Mouse (Mus musculus): ENCODE data around the gene Eef1akmt4. TPM values are rescaled to one million over a fixed set of nuclear protein-coding genes. Genes with fewer than 3 reads are reported as not detected.

Eef1akmt4 gene
- 31.5 and 34.6 TPM in 2 replicates for polyA plus RNA-seq (2014; fragmentation: Nextera tagmentation; extraction: Ambion mirVana)

DNA sequence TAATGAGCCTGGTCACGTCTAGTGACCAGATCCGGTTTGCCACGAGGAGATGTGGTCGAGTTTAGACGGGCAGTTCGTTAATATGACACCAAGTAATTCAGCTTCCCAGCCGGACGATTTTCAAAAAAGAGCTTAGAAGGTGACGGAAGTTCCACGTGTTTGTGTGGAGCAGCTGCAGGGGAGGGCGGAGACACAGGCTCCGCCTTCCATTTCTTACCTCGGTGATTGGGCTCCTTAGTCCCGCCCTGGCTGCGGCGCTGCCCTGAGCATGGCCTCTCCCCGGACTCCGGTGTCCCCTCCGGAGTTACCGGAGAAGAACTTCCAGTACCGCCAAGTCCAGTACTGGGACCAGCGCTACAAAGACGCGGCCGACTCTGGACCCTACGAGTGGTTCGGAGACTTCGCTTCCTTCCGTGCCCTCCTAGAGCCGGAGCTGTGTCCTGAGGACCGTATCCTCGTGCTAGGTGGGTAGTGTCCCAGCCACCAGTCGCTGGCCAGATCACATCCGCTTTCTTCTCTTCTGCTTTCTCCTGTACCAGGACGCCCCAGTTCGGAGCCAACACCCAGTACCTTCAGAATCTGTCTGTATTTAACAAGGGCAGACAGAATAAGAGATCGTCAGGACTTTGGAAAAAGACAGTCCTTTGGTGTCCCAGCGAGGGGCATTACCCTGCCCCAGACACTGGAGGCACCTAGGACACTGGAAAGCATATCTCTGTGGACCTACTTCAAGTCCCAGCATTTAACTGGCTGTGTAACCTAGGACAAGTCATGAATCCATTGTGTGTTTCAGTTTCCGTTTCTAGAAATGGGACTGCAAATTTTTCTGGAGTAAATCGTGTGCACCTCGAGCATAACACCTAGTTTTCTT, at the start of gene Eef1akmt4, which contains the start of the genes Gm49333 and Alg3:
Gene Eef1akmt4, plus strand, starts transcription at position 237 of the 871 bp plus-strand sequence.
Gene Gm49333, plus strand, starts transcription at position 254 of the 871 bp plus-strand sequence.
Gene Alg3, minus strand, starts transcription at position 379 of the 871 bp plus-strand sequence.
- Histone ChIP-seq H3K4me2 (peak within 1 kb of the TSS; percentile 75), H3K36me3 (ENCODE audit: insufficient read depth) (peaks cover 14% of the 10 kb centered on the region), H3K4me3 (ENCODE audit: low read depth, low read length) (peak within 1 kb of the TSS; percentile 82), H3K27ac (ENCODE audit: low read depth) (peak within 1 kb of the TSS; percentile 70), H3K4me1 (ENCODE audit: insufficient read depth) (peaks cover 3% of the 10 kb centered on the region), H3K9me3 (ENCODE audit: low read depth, low read length) (no peaks in the 10 kb centered on the region), H3K27me3 (ENCODE audit: insufficient read depth, low read length) (no peaks in the 10 kb centered on the region), H3K9ac (peak within 1 kb of the TSS; percentile 81)
- ATAC-seq (ENCODE audit: insufficient read depth) (peak; percentile 97), DNase-seq (peak; percentile 96)
- WGBS: 1% methylated on average over 41 of the region's 41 CpGs
- TF ChIP-seq CTCF (IDR thresholded peaks at IDR 0.05; ENCODE audit: low read depth): no peak

DNA sequence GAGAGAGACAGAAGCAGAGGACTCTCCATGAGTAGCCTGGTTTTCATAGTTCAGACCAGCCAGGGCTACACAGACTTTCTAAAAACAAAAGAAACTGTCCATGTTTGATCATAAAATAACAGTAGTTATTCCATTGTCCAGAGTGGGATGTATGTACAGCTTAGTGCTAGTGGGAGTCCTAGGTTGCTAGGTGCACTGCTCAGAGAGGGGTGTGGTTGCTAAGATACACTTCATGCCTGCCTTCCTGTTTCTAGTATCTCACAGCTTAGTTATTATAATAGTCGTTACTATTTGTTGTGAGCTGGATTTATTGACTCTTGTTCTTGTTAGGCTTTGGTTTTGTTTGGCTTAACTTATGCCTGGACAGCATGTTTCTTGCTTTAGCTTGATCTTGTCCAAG, 46.3 kb upstream of the Eef1akmt4 start:
- DNase-seq (no peak), ATAC-seq (ENCODE audit: insufficient read depth) (no peak)
- Histone ChIP-seq H3K4me2 (no peak overlapping the region), H3K4me3 (ENCODE audit: low read depth, low read length) (no peak overlapping the region), H3K4me1 (ENCODE audit: insufficient read depth) (no peaks in the 10 kb centered on the region), H3K9ac (no peak overlapping the region), H3K36me3 (ENCODE audit: insufficient read depth) (peaks cover 32% of the 10 kb centered on the region), H3K27me3 (ENCODE audit: insufficient read depth, low read length) (no peaks in the 10 kb centered on the region), H3K27ac (ENCODE audit: low read depth) (no peak overlapping the region), H3K9me3 (ENCODE audit: low read depth, low read length) (no peaks in the 10 kb centered on the region)
- WGBS: 67% methylated on average over 1 of the region's 1 CpGs
- TF ChIP-seq CTCF (IDR thresholded peaks at IDR 0.05; ENCODE audit: low read depth): no peak

DNA sequence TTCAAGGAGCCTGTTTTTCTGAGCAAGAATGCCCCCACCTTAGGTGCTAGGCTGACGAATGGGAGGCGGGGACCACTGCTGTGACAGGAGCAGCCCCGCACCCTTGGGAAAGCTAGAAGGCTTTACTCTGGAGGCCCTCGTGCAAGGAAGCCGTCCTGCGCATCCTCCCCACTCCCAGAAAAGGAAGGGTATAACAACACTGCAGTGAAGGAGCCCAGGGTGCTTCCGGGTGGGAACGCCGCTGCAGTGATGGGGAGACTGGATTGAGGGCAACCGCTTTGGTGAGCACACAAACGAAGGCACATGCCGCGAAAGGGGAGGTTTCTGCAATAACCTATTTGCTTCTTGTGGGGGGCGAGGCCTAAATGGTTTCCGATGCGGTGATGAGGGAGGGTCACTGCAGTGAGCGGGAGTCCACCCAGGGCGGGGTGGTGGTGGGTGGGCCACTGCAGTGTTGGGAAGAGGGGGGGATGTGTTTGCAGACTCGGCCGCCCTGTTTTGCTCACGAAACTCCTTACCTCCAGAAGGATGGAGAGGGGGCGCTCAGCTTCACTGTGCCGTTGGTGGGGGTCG, 21.9 kb upstream of the Eef1akmt4 start, which contains the start of gene Vwa5b2:
Gene Vwa5b2, plus strand, starts transcription at position 106 of the 573 bp plus-strand sequence.
- peak; percentile 9 for DNase-seq
- no peaks in the 10 kb centered on the region; the same call in 1 of the 2 replicates for H3K4me1 ChIP-seq (ENCODE audit: insufficient read depth)
- H3K27me3 ChIP-seq (ENCODE audit: insufficient read depth, low read length): peaks cover 63% of the 10 kb centered on the region
- peak within 1 kb of the TSS; percentile 48 for H3K4me3 ChIP-seq (ENCODE audit: low read depth, low read length)
- no peak within 1 kb of the TSS for H3K9ac ChIP-seq
- no peaks in the 10 kb centered on the region for H3K36me3 ChIP-seq (ENCODE audit: insufficient read depth)
- H3K27ac ChIP-seq (ENCODE audit: low read depth): no peak within 1 kb of the TSS
- WGBS: under 1% methylated on average over 24 of the region's 24 CpGs
- peak within 1 kb of the TSS; percentile 78 for H3K4me2 ChIP-seq
- no peaks in the 10 kb centered on the region for H3K9me3 ChIP-seq (ENCODE audit: low read depth, low read length)
- ATAC-seq (ENCODE audit: insufficient read depth): peak; percentile 65; the same call in 1 of the 2 replicates
- TF ChIP-seq CTCF (IDR thresholded peaks at IDR 0.05; ENCODE audit: low read depth): no peak

DNA sequence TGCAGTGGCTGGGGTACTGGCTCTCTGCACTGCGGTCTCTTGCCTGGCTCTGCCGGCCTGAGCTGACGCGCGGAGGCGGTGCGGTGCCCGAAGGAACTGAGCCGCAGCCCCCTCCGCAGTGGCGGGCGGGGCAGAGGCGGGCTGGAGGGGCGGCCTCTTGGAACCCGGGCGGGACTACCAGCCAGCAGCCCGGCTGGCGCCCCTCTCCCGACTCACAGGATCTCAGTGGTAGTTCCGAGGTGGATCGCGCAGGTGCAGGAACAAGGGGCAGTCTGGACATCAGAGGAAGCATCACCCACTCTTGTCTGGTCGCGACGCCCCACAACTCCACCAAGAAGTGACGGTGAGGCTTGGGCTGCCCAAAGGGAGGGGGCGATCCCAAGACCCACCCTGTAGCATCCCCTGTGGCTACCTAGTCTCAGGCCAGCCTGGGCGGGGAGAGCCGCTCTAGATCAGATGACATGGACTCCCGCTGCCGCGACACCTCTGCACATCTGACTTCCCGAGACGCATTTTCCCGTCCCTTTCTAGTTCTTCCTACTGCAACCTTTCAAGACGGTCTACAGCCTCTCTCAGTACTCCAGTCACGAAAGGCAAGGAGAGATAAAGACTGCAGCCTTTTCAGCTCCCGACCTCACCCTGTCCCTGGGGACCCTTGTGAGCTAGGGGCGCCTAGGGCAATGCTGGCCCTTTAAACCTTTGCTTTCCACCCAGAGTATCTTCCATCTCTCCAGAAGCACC, 21.3 kb upstream of the Eef1akmt4 start:
- 1% methylated on average over 39 of the region's 39 CpGs for WGBS
- no peak for TF ChIP-seq CTCF (IDR thresholded peaks at IDR 0.05; ENCODE audit: low read depth)

DNA sequence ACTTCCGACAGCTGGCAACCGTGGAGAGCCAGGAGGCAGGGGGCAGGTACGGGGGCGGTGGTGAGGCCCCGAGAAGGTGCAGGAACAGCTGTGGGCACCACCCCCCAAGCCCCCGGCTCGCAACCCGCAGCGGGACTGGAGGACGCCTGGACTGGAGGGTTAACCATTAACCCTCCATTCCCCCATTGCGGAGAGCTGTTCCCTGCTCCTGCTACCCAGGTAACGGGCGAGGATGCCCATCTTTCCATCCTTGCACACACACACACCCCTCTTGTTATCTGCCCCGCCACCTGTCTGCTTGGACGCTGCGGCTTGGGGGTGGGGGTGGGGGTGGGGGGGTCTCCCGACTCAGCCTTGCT, 20.7 kb upstream of the Eef1akmt4 start:
- no peak for DNase-seq
- Histone ChIP-seq H3K4me2 (peak overlapping the region; percentile 78), H3K36me3 (ENCODE audit: insufficient read depth) (no peaks in the 10 kb centered on the region), H3K9me3 (ENCODE audit: low read depth, low read length) (no peaks in the 10 kb centered on the region), H3K4me1 (ENCODE audit: insufficient read depth) (no peaks in the 10 kb centered on the region; the same call in 1 of the 2 replicates), H3K9ac (no peak overlapping the region), H3K4me3 (ENCODE audit: low read depth, low read length) (peak overlapping the region; percentile 48), H3K27me3 (ENCODE audit: insufficient read depth, low read length) (peaks cover 63% of the 10 kb centered on the region), H3K27ac (ENCODE audit: low read depth) (no peak overlapping the region)
- no peak; the same call in 1 of the 2 replicates for ATAC-seq (ENCODE audit: insufficient read depth)
- no peak for TF ChIP-seq CTCF (IDR thresholded peaks at IDR 0.05; ENCODE audit: low read depth)
- WGBS: 1% methylated on average over 14 of the region's 17 CpGs

More for the DNA sequence above, 21.3 kb upstream of the Eef1akmt4 start:
- DNase-seq (peak; percentile 65), ATAC-seq (ENCODE audit: insufficient read depth) (peak; percentile 78)
- Histone ChIP-seq H3K36me3 (ENCODE audit: insufficient read depth) (no peaks in the 10 kb centered on the region), H3K4me1 (ENCODE audit: insufficient read depth) (no peaks in the 10 kb centered on the region; the same call in 1 of the 2 replicates), H3K27ac (ENCODE audit: low read depth) (no peak overlapping the region), H3K4me2 (peak overlapping the region; percentile 78), H3K27me3 (ENCODE audit: insufficient read depth, low read length) (peaks cover 63% of the 10 kb centered on the region), H3K4me3 (ENCODE audit: low read depth, low read length) (peak overlapping the region; percentile 48), H3K9ac (no peak overlapping the region), H3K9me3 (ENCODE audit: low read depth, low read length) (no peaks in the 10 kb centered on the region)

DNA sequence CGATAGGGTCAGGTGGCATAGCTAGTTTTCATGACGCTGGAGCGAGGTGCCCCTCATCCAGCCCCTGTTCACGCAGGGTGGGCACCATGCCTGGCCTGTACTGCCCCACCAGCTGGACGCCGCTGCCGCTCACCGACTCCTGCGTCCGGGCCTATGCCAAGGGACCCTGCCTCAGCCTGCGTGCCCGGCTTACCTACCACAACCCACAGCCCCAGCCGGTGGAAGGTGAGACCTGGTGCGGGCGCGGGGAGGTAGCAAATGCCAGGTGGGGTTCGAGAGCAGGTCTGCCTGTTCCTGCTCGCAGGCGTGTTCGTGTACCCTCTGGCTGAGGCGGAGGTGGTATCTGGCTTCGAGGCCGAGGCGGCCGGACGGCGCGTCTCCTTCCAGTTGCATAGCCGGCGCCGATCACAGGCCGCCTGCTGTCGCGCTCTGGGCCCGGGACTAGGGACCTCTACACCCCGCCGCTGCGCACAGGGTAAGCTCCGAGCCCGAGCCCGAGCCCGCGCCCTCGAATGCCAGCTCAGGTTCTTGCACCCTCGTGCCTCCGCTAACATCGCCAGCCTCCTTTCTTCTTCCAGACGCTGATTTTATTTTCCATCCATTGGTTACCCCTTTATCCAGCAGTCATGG, 20.2 kb upstream of the Eef1akmt4 start:
- no peaks in the 10 kb centered on the region; the same call in 1 of the 2 replicates for H3K4me1 ChIP-seq (ENCODE audit: insufficient read depth)
- peak; percentile 24 for DNase-seq

More for the DNA sequence above, 20.2 kb upstream of the Eef1akmt4 start:
- H3K27ac ChIP-seq (ENCODE audit: low read depth): no peak overlapping the region
- 3% methylated on average over 48 of the region's 48 CpGs for WGBS
- no peaks in the 10 kb centered on the region for H3K9me3 ChIP-seq (ENCODE audit: low read depth, low read length)
- peak overlapping the region; percentile 41 for H3K4me2 ChIP-seq
- no peak for ATAC-seq (ENCODE audit: insufficient read depth)
- peak overlapping the region; percentile 48 for H3K4me3 ChIP-seq (ENCODE audit: low read depth, low read length)
- no peak for TF ChIP-seq CTCF (IDR thresholded peaks at IDR 0.05; ENCODE audit: low read depth)
- no peak overlapping the region; the same call in 1 of the 2 replicates for H3K9ac ChIP-seq
- H3K36me3 ChIP-seq (ENCODE audit: insufficient read depth): no peaks in the 10 kb centered on the region
- H3K27me3 ChIP-seq (ENCODE audit: insufficient read depth, low read length): peaks cover 63% of the 10 kb centered on the region

Measured in lung, embryonic 14.5 days (tissue).